Mouse (Mus musculus) midbrain, embryonic 16.5 days (tissue): ENCODE results near the gene Mga. TPM values are rescaled to one million over a fixed set of nuclear protein-coding genes. Genes with fewer than 3 reads are reported as not detected.

ENCODE experiments used
- ATAC-seq: fragments of 200-750 bp; cut with Nextera tagmentation; 2 replicates; pipeline ENCODE4 v1.8.0; 2017; ENCODE audit warnings: moderate TSS enrichment
- H3K27ac ChIP-seq: fragments of 300-500 bp; sonication (generic); 2 replicates; pipeline ENCODE4 v1.5.1; 2014; ENCODE audit warnings: mild to moderate bottlenecking, low read length, mixed read lengths
- H3K27me3 ChIP-seq: fragments of 300-500 bp; sonication (generic); 2 replicates; pipeline ENCODE4 v1.6.1; 2014; ENCODE audit warnings: low read depth, low read length, mixed read lengths; ENCODE audit not compliant: control insufficient read depth, insufficient read depth
- H3K36me3 ChIP-seq: fragments of 300-500 bp; sonication (generic); 2 replicates; pipeline ENCODE4 v1.6.1; 2014; ENCODE audit warnings: mild to moderate bottlenecking, low read length, moderate library complexity, mixed read lengths; ENCODE audit not compliant: control insufficient read depth, insufficient read depth
- H3K4me1 ChIP-seq: fragments of 300-500 bp; sonication (generic); 2 replicates; pipeline ENCODE4 v1.6.1; 2014; ENCODE audit warnings: mild to moderate bottlenecking, low read length, mixed read lengths; ENCODE audit not compliant: control insufficient read depth, insufficient read depth
- H3K4me2 ChIP-seq: fragments of 300-500 bp; sonication (generic); 2 replicates; pipeline ENCODE4 v1.6.1; 2014; ENCODE audit warnings: mild to moderate bottlenecking, low read length, mixed read lengths
- H3K4me3 ChIP-seq: fragments of 300-500 bp; sonication (generic); 2 replicates; pipeline ENCODE4 v1.5.1; 2014; ENCODE audit warnings: low read depth, mild to moderate bottlenecking, low read length, moderate library complexity, mixed read lengths
- H3K9ac ChIP-seq: fragments of 300-500 bp; sonication (generic); 2 replicates; pipeline ENCODE4 v1.6.1; 2014; ENCODE audit warnings: low read depth, low read length, mixed read lengths
- H3K9me3 ChIP-seq: fragments of 300-500 bp; sonication (generic); replicated peaks from 2 replicates; pipeline ENCODE4 v1.6.1; 2014; ENCODE audit warnings: mild to moderate bottlenecking, low read length, mixed read lengths; ENCODE audit not compliant: control insufficient read depth, poor library complexity, severe bottlenecking
- WGBS: fragments of 180-500 bp; shearing (Covaris S2); extraction: QIAGEN DNeasy Blood & Tissue Kit; methylation state at CpG from one replicate; pipeline ENCODE4 v1.1.7; 2014; 5-methylcytosine and 5-hydroxymethylcytosine counted together
- polyA plus RNA-seq: library from polyadenylated mRNA; unstranded; fragments of >200 nt; fragmentation: Nextera tagmentation; extraction: Ambion mirVana; gene quantifications from 2 replicates; pipeline ENCODE4 v1.2.1, GENCODE M21; 2015

The Mga gene
- polyA plus RNA-seq, 1 experiment from 2014 or later: 24.0 TPM

DNA sequence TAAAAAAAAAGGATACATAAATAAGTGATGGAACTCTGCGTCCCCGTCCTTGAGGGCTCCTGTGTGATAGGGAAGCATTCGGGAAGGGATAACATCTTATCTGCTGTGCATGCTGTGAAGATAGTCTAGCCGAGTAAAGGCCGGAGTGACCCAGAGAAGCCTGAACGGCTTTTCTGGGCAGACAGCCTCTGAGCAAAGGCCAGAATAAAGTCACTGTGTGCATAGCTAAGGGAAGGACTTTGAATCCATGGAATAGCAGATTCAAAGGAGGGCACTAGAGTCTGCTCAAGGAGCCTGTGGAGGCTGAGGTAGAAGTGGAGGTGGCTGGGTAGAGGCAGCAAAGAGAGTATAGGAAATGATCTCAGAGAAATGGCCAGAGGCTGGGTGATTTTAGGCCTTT lies 97.8 kb downstream of the Mga start:
- Histone ChIP-seq H3K9ac (no peak overlapping the region), H3K4me1 (no peaks in the 10 kb centered on the region), H3K9me3 (no peaks in the 10 kb centered on the region), H3K36me3 (no peaks in the 10 kb centered on the region), H3K4me3 (no peak overlapping the region), H3K4me2 (no peak overlapping the region), H3K27ac (no peak overlapping the region; the same call in 1 of the 2 replicates), H3K27me3 (no peaks in the 10 kb centered on the region)
- WGBS: 88% methylated on average over 6 of the region's 6 CpGs
- no peak for ATAC-seq

DNA sequence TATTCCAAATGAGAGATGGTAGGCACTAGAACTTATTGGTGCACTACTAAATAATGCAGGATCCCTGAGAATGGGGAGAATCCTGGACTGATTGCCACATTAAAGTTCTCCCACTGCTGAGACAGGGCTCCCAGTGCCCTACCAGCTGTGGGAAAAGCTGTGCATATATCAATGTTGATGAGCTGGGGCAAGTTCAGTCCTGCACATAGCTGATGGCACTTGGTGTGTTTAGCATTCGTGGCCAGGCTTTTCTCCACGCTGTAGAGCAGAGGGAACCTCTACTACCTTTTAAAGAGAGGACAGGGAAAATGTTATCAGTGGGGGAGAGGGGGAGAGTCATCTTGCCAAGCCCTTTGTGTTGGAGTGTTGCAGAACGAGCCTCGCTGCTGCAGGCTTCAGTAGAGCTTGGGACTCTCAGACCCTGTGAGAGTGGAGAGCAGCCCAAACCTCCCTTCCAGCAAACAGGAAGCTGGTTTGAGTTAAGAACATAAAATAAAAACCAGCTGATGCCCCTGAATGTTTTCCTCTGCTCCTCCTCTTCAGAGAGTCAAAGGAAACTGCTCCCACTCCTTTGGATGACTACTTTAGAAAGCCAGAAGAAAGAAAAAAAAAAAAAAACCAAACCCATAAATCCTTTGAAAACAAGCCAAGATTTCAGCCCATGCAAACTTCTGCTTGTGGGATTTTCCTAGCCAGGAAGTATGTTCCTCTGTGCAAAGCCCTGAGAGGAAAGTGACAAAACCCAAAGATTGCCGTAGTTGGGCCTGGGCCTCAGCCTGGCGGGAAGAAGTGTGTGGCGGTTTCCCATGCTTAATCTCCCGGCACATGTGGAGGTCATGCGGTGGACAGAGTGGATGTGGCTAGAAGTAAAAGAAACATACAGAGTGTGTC lies 98.6 kb downstream of the Mga start:
- no peaks in the 10 kb centered on the region for H3K36me3 ChIP-seq
- no peak for ATAC-seq
- H3K9ac ChIP-seq: no peak overlapping the region
- peak overlapping the region; percentile 60 for H3K27ac ChIP-seq
- no peaks in the 10 kb centered on the region for H3K27me3 ChIP-seq
- H3K9me3 ChIP-seq: no peaks in the 10 kb centered on the region
- H3K4me3 ChIP-seq: no peak overlapping the region
- WGBS: 65% methylated on average over 9 of the region's 9 CpGs
- H3K4me2 ChIP-seq: no peak overlapping the region
- H3K4me1 ChIP-seq: no peaks in the 10 kb centered on the region

DNA sequence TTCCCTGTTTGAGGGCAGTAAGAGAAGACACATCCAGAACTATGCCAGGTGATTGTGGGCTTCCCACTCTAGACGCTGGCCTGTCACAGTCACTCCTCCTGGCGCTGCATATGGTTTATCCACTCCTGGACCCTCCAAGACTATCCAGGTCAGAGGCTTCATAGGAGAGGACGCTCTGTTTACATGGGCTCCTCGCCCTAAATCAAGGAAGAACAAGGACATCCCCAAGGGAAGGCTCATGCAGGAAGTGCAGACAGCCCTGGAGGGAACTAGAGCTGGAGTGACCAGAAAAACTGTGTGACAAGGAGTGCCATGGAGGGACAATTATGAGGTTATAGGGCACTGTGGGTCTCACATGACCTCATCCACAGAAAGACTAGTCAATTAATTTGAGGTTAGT lies 100.3 kb downstream of the Mga start:
- H3K27ac ChIP-seq: no peak overlapping the region
- no peaks in the 10 kb centered on the region for H3K9me3 ChIP-seq
- H3K4me1 ChIP-seq: no peaks in the 10 kb centered on the region
- 81% methylated on average over 4 of the region's 4 CpGs for WGBS
- H3K27me3 ChIP-seq: no peaks in the 10 kb centered on the region
- H3K4me2 ChIP-seq: no peak overlapping the region
- H3K4me3 ChIP-seq: no peak overlapping the region
- no peak for ATAC-seq
- H3K9ac ChIP-seq: no peak overlapping the region
- no peaks in the 10 kb centered on the region for H3K36me3 ChIP-seq

DNA sequence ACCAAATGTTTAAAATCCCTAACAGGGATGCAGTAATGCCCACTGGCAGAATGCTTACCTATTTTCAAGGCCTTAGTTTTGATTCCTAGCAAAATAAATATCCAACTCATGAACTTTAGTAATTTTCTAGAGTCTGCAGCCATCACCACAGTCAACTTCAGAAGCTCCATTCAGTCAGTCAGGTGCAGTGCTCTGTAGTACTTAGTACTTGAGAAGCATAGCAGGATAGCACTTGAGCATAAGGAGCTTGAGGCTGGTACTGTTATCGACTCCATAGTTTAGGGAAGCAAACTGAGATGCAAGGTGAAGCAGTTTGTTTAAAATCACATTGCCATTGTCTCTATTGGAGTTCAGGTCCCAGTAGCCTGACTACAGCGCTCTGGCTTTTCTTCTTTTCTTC lies 102.7 kb downstream of the Mga start:
- H3K9me3 ChIP-seq: no peaks in the 10 kb centered on the region
- no peaks in the 10 kb centered on the region for H3K4me1 ChIP-seq
- 0 out of 2 replicates have a peak, but pooled peaks cover 3% of the 10 kb centered on the region for H3K36me3 ChIP-seq
- H3K4me2 ChIP-seq: no peak overlapping the region
- ATAC-seq: no peak
- no peak overlapping the region for H3K9ac ChIP-seq
- no peak overlapping the region for H3K27ac ChIP-seq
- H3K4me3 ChIP-seq: no peak overlapping the region
- H3K27me3 ChIP-seq: no peaks in the 10 kb centered on the region
- WGBS: 96% methylated on average over 2 of the region's 2 CpGs

DNA sequence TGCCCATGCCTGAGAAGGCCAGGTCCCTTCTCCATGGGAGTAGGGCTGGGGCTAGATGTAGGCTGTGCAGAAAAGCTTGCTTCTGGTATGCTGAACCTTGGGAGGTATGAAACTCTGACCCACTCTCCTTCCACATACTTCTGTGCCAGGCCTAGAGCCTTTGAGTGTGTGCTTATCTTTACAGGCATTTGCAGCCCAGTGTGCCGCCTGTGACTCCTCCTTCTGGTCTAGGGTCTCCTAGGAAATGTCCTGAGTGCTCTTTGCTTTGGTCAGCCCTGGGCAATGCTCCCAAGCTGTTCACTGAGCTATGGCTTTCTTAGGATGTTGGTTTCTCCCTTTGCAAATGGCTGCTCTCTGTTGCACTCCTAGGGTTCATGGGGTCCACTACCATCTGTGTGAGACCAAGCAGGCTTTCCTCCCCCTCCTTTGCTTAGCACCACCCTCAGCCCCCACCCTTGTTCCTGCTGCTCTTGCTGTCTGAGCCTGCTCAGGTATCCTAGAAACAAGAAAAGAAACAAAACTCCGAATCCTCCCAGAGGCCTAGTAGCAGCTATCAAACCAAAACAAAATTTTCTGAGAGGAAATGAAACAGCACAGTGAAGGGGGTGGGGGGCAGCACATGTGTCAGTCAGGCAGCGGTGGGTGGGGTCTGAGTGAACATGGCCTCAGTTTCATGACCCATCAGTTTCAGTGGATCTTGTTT lies 104.0 kb downstream of the Mga start:
- Histone ChIP-seq H3K27me3 (no peaks in the 10 kb centered on the region), H3K4me2 (no peak overlapping the region), H3K27ac (no peak overlapping the region), H3K4me3 (no peak overlapping the region), H3K9ac (no peak overlapping the region), H3K36me3 (0 out of 2 replicates have a peak, but pooled peaks cover 3% of the 10 kb centered on the region), H3K9me3 (no peaks in the 10 kb centered on the region), H3K4me1 (no peaks in the 10 kb centered on the region)
- 85% methylated on average over 3 of the region's 3 CpGs for WGBS
- ATAC-seq: no peak

DNA sequence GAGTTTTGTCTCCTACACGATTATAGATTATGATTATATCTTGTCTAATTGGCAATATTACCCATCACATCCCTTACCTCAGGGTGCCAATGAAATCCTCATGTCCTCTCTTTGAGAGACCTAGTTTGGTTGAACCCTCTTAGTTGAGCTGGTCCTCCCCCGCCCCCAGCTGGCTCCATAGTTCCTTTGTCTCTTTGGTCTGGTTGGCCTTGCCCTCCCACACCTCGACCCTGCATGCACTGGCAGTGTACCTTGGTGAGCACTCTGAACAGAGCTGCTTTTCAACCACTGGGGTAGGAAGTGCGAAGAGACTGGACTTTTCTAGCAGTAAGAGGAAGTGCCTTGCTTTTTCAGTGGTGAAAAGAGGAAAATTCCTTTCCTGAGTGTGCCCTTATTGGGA lies 104.9 kb downstream of the Mga start:
- H3K36me3 ChIP-seq: 0 out of 2 replicates have a peak, but pooled peaks cover 3% of the 10 kb centered on the region
- no peak for ATAC-seq
- no peaks in the 10 kb centered on the region for H3K9me3 ChIP-seq
- no peaks in the 10 kb centered on the region for H3K4me1 ChIP-seq
- 79% methylated on average over 4 of the region's 4 CpGs for WGBS
- H3K9ac ChIP-seq: no peak overlapping the region
- no peak overlapping the region for H3K27ac ChIP-seq
- H3K4me2 ChIP-seq: no peak overlapping the region
- no peaks in the 10 kb centered on the region for H3K27me3 ChIP-seq
- no peak overlapping the region for H3K4me3 ChIP-seq

DNA sequence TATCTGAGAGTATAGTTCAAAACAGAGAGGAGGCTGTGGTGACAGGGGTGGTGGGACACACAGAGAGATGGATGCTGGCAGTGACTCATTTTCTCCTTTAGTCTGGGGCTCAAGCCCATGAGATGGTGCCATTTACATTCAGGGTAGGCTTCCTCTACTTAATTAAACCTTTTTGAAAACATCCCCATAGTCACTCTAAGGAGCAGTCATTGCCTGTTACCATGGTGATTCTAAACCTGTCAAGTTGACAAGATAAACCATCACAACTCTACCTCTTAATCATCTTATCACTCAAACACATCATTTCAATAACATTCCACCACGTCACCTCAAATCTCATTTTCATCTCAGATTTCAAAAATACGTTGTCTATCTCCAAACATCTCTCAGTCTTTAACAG lies 106.9 kb downstream of the Mga start:
- 0 out of 2 replicates have a peak, but pooled peaks cover 3% of the 10 kb centered on the region for H3K36me3 ChIP-seq
- WGBS: 81% methylated on average over 2 of the region's 2 CpGs
- ATAC-seq: no peak

DNA sequence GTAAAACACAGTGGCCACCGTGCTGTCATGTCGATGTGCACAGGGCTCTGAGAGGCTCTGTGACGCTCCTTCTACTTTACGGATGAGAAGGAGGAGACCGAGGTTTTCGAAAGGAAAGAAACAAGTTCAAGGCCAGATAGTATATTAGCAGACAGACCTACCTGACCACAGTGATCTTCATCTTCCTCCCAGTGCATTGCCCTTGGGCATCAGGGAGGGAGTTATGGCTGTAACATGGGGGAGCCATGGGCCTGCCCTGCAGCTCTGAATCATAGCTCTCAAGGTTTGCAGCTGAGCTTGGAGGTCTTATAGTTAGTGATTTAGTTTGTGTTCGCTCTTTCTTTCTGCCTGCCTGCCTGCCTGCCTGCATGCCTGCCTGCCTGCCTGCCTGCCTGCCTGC lies 109.7 kb downstream of the Mga start:
- Histone ChIP-seq H3K4me3 (no peak overlapping the region), H3K9ac (no peak overlapping the region), H3K27ac (no peak overlapping the region), H3K9me3 (no peaks in the 10 kb centered on the region), H3K36me3 (peaks cover 3% of the 10 kb centered on the region; the same call in 1 of the 2 replicates), H3K27me3 (no peaks in the 10 kb centered on the region), H3K4me2 (no peak overlapping the region), H3K4me1 (no peaks in the 10 kb centered on the region)
- 93% methylated on average over 7 of the region's 7 CpGs for WGBS
- no peak for ATAC-seq

More for the DNA sequence above, 106.9 kb downstream of the Mga start:
- H3K27ac ChIP-seq: no peak overlapping the region
- H3K27me3 ChIP-seq: no peaks in the 10 kb centered on the region
- no peaks in the 10 kb centered on the region for H3K4me1 ChIP-seq
- no peak overlapping the region for H3K9ac ChIP-seq
- H3K9me3 ChIP-seq: no peaks in the 10 kb centered on the region
- no peak overlapping the region for H3K4me2 ChIP-seq
- H3K4me3 ChIP-seq: no peak overlapping the region

DNA sequence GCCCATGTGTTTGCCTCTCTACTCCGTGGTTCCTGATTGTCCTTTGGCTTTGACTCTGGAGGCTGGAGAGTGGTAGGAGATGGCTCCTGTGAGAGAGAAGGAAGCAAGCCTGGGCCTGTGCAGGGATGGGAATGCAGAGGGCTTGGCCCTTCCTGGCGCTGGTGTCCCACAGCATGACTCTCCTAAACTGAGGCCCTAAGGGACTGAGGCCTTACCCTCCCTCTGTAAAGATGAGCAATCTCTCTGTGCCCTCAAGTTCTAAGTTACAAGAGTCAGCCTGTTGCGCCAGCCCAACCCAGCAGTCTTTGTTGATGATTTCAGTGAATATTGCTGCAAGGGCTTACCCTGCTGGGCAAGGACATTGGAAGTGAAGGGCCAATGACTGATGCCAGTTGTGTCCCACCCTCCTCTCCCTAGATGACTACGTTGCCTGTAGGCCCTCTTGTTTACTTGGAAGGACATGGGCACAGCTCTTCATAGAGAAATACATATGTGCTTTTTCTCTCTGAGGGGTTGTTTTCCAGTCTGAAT lies 110.7 kb downstream of the Mga start:
- 85% methylated on average over 4 of the region's 4 CpGs for WGBS
- H3K4me2 ChIP-seq: no peak overlapping the region
- H3K36me3 ChIP-seq: peaks cover 6% of the 10 kb centered on the region; the same call in 1 of the 2 replicates
- no peak overlapping the region for H3K9ac ChIP-seq
- H3K4me1 ChIP-seq: no peaks in the 10 kb centered on the region
- H3K9me3 ChIP-seq: no peaks in the 10 kb centered on the region
- H3K27me3 ChIP-seq: no peaks in the 10 kb centered on the region
- no peak overlapping the region for H3K27ac ChIP-seq
- H3K4me3 ChIP-seq: no peak overlapping the region
- ATAC-seq: no peak
